Mouse (Mus musculus) G1E (cell line): ENCODE measurements around the gene Mafg. TPM values are rescaled to one million over a fixed set of nuclear protein-coding genes. Genes with fewer than 3 reads are reported as not detected.

ENCODE experiments used
- ATAC-seq: 2 replicates; pipeline ENCODE4 v1.8.0; 2016; ENCODE audit warnings: mild to moderate bottlenecking; ENCODE audit not compliant: insufficient number of reproducible peaks, poor library complexity, low FRiP score, severe bottlenecking; ENCODE audit errors: extremely low read depth
- DNase-seq: peaks from one replicate; pipeline ENCODE4 v3.0.0; 2012; ENCODE audit warnings: low spot score
- H3K27me3 ChIP-seq: 2 replicates; pipeline ENCODE4 v1.6.1; 2012; ENCODE audit warnings: mild to moderate bottlenecking, low read length, inconsistent platforms; ENCODE audit not compliant: insufficient read depth
- H3K36me3 ChIP-seq: replicated peaks from 2 replicates; pipeline ENCODE3; 2012; ENCODE audit warnings: mild to moderate bottlenecking, inconsistent platforms
- H3K4me1 ChIP-seq: 2 replicates; pipeline ENCODE4 v1.6.1; 2012; ENCODE audit warnings: low read depth, low read length, inconsistent platforms, mixed read lengths; ENCODE audit not compliant: insufficient read depth
- H3K4me3 ChIP-seq: 2 replicates; pipeline ENCODE4 v1.5.1; 2012; ENCODE audit warnings: low read depth, mild to moderate bottlenecking, inconsistent platforms, low read length, moderate library complexity, mixed read lengths
- H3K9me3 ChIP-seq: replicated peaks from 2 replicates; pipeline ENCODE4 v1.6.1; 2012; ENCODE audit warnings: inconsistent platforms
- CTCF ChIP-seq: IDR thresholded peaks from 2 replicates; pipeline ENCODE4 v1.5.1; 2012; ENCODE audit warnings: low read depth, low read length, inconsistent platforms, mixed read lengths
- GATA1 ChIP-seq: IDR thresholded peaks from 2 replicates; pipeline ENCODE4 v1.6.1; 2012; ENCODE audit warnings: borderline replicate concordance, low read length, inconsistent platforms, mixed read lengths
- GATA2 ChIP-seq: IDR thresholded peaks from 2 replicates; pipeline ENCODE4 v1.6.1; 2012; ENCODE audit warnings: low read depth, low read length, inconsistent platforms, borderline replicate concordance
- POLR2AphosphoS5 ChIP-seq: IDR thresholded peaks from 2 replicates; pipeline ENCODE4 v1.6.1; 2012; ENCODE audit warnings: low read depth, low read length, inconsistent platforms; ENCODE audit not compliant: insufficient replicate concordance
- TAL1 ChIP-seq: conservative IDR thresholded peaks from 2 replicates; pipeline ENCODE4 v1.6.1; 2012; ENCODE audit warnings: low read depth, low read length, inconsistent platforms, mixed read lengths
- polyA plus RNA-seq: library from polyadenylated mRNA; stranded (reverse); fragments of >175 nt; gene quantifications from 2 replicates; pipeline ENCODE4 v1.2.3, GENCODE M21; 2012
- total RNA-seq, 2 experiments: library from RNA; stranded (forward) in 1 of 2; stranded (reverse) in 1 of 2; fragments of 200-1000 nt in 1 of 2; fragments of >200 nt in 1 of 2; fragmentation: Nextera tagmentation in 1 of 2; gene quantifications; 2 replicates each; pipeline ENCODE4 v1.2.3; 2014 to 2017

Gene Mafg
- total and polyA plus RNA-seq, 3 experiments = 17.5 to 38.9 (median 21.9) TPM

DNA sequence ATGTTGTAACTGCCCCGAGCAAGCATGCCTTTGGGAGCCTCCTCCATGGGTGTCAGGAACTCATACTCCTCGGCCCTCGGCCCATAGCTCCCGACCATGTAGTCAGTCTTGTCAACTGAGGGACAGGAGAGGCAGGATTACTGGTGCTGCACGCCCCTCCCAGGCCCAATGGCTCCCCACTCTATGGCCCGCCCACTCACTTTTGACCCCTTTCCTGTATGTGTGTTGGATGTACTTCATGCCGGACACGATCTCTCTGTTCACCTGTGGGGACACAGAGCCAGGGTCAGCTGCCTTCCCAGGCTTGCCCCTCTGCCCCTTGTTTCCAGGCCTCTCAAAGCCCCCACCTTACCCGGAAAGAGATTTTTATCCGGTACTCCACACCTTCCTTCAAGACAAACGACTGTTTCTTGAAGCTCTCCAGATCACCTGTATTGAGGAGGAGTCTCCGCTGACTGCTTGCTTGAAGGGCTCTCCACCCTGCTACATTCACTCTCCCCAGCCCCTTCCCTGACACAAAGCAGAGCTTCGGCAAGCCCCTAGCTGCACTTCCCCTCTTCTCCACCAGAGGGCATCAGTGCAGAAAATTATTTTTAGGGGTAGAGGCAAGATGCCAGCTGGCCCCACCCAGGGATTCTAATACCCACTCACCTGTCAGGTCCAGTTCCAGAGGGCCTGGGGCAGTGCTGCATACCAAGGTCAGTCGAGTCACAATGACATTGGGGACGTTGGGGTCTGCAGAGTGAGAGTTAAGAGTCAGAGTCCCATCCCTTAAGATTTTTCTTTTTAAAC is 53.9 kb downstream of the Mafg start:
- ATAC-seq = 0 out of 2 replicates have a peak, but pooled peaks have one; percentile 25
- H3K4me3 ChIP-seq = peak overlapping the region; percentile 81; the same call in 1 of the 2 replicates
- TF ChIP-seq GATA1 (no peak), GATA2 (no peak), CTCF (peak; percentile 98)

DNA sequence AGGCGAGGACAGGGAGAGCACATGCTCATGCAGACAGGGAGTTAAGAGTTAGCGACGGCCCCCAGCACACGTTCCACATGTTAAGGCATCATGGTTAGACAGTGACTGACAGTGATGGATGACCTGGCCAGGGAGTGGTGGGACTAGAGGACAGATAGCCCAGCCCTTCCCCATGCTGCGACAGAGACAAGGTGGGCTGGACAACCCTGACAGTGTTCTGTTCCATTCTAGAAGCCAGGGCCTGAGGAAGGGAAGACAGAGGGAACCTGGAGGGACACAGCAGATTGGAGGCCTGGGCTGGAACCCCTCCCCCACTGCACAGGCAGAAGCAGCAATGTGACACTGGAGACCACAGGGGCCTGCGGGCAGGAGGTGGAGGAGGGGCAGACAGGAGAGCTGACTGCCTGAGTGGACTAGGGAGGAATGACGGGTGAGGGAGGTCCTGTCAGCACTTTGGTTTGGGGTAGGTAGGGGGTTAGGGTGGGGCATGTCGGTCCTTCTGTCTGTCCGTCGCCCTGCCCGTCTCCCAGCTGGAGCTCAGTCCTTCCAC is 54.6 kb downstream of the Mafg start:
- Histone ChIP-seq H3K27me3 (no peaks in the 10 kb centered on the region), H3K36me3 (peaks cover 68% of the 10 kb centered on the region), H3K4me1 (peaks cover 69% of the 10 kb centered on the region), H3K4me3 (peak overlapping the region; percentile 81; the same call in 1 of the 2 replicates), H3K9me3 (no peaks in the 10 kb centered on the region)
- DNase-seq (no peak), ATAC-seq (no peak)
- TF ChIP-seq GATA2 = 0 out of 2 replicates have a peak, but pooled peaks have one; percentile 3
- no peak for TF ChIP-seq GATA1

More for the DNA sequence above, 53.9 kb downstream of the Mafg start:
- DNase-seq = peak; percentile 67
- Histone ChIP-seq H3K9me3 (no peaks in the 10 kb centered on the region; the same call in 1 of the 2 replicates), H3K36me3 (peaks cover 74% of the 10 kb centered on the region), H3K4me1 (peaks cover 65% of the 10 kb centered on the region), H3K27me3 (no peaks in the 10 kb centered on the region)

- ATAC-seq (no peak), DNase-seq (no peak)
- H3K9me3 ChIP-seq = no peaks in the 10 kb centered on the region
- H3K4me1 ChIP-seq = peaks cover 69% of the 10 kb centered on the region
- peak overlapping the region; percentile 81; the same call in 1 of the 2 replicates for H3K4me3 ChIP-seq
- peaks cover 65% of the 10 kb centered on the region for H3K36me3 ChIP-seq
- no peak for TF ChIP-seq POLR2AphosphoS5
- TF ChIP-seq TAL1 = no peak
- no peak for TF ChIP-seq CTCF
- no peak for TF ChIP-seq GATA2
- no peak for TF ChIP-seq GATA1
- no peaks in the 10 kb centered on the region for H3K27me3 ChIP-seq
Measured at GRCm38 (mm10) chr11:120578024-120578693, 55.2 kb downstream of the Mafg start.

DNA sequence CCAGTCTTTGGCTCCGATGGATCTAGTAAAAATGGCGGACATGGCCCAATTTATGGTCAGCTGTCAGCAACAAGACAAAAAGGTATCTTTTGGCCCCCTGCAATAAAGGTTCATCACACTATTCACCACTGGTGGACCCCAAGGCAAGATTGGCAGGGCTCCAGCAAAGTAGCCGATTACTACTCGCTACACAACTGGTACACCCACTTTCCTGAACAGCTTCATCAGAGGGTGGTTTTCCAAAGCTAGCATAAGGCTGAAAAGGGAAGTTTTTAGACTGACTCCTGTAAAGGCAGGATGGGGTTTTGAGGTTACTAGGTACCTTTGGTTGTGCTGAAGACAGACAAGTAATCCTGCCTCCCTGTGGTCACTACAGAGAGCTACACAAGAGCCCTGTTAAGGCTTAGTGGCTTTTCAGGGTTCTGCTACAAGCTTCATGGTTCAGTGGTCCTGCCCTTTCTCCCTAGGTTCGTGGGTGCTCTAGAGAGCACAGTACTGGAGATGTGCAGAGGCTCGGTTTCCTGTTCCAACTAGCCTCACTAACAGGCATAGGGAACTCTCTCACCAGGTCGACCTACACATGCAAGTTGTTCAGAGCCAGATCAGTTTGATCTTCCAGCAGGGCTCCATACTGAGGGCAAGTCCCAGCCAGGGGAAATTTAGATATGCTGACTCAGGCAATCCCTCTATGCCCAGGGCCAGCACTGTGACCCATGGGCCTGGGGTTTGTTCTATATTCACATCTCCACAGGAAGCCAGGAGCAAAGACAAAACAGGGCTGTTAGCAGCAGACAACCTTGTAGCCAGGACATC is 56.0 kb downstream of the Mafg start:
- peaks cover 67% of the 10 kb centered on the region for H3K4me1 ChIP-seq
- TF ChIP-seq GATA1 (no peak), POLR2AphosphoS5 (no peak; the same call in 1 of the 2 replicates), GATA2 (no peak), TAL1 (no peak), CTCF (no peak)
- no peaks in the 10 kb centered on the region for H3K27me3 ChIP-seq
- ATAC-seq = no peak
- H3K36me3 ChIP-seq = peaks cover 61% of the 10 kb centered on the region
- no peak overlapping the region for H3K4me3 ChIP-seq
- no peak for DNase-seq
- H3K9me3 ChIP-seq = no peaks in the 10 kb centered on the region

DNA sequence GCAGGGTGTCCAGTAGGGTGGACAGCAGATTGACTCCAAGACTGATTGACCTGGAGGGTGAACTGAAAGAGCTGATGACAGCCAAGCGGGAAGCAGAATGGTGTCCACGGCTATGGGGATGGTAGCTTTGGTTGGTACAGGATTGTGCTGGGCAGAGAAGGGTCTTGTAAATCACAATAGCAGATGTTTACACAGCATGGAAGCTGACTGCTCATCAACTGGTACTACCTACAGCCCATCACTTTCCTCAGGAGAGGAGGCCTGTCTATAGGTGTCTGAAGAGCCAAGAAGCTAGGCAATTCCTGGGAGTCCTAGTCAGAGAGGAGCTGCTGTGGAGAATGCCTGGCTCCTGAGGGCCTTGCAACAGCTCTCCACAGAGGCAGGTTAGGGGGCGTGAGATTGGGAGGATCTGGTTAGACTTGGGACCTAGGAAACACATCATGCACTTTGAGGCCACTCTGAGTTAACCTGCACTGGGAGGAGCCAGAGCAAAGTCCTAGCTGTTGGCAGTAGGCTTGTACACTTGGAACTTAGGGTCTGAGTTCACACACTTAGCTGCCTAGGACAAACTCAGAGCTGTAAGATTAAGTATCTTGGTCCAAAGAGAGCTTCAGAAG is 56.9 kb downstream of the Mafg start:
- DNase-seq (no peak), ATAC-seq (no peak)
- Histone ChIP-seq H3K9me3 (no peaks in the 10 kb centered on the region), H3K36me3 (peaks cover 59% of the 10 kb centered on the region), H3K27me3 (no peaks in the 10 kb centered on the region), H3K4me3 (no peak overlapping the region), H3K4me1 (peaks cover 67% of the 10 kb centered on the region)
- no peak for TF ChIP-seq GATA2
- TF ChIP-seq POLR2AphosphoS5 = no peak
- TF ChIP-seq GATA1 = no peak
- TF ChIP-seq TAL1 = no peak
- TF ChIP-seq CTCF = no peak

GRCm38 (mm10) chr11:120575940-120576339 is 57.5 kb downstream of the Mafg start:
- TF ChIP-seq POLR2AphosphoS5 (no peak), GATA1 (no peak), CTCF (no peak), TAL1 (no peak)
- Histone ChIP-seq H3K4me1 (peaks cover 72% of the 10 kb centered on the region), H3K36me3 (peaks cover 64% of the 10 kb centered on the region), H3K9me3 (no peaks in the 10 kb centered on the region), H3K4me3 (no peak overlapping the region), H3K27me3 (no peaks in the 10 kb centered on the region)
- ATAC-seq (no peak), DNase-seq (no peak)

Other genes with a start within 250 kb of the Mafg start
Only the 20 nearest of the 32 such genes appear.
- not detected in 2 replicates for gene Gcgr, start 102.9 kb downstream of the Mafg start, total RNA-seq (2014; fragmentation: Nextera tagmentation)
- not detected in 2 replicates for gene Gcgr, start 102.9 kb downstream of the Mafg start, total RNA-seq (2017)
- gene Gcgr, start 102.9 kb downstream of the Mafg start, polyA plus RNA-seq = not detected in 2 replicates
- 53.8 and 64.3 TPM in 2 replicates for gene Mcrip1, start 83.9 kb downstream of the Mafg start, total RNA-seq (2014; fragmentation: Nextera tagmentation)
- gene Mcrip1, start 83.9 kb downstream of the Mafg start, total RNA-seq (2017) = 19.2 and 20.9 TPM in 2 replicates
- gene Mcrip1, start 83.9 kb downstream of the Mafg start, polyA plus RNA-seq = 176 and 205 TPM in 2 replicates
- gene Ppp1r27, start 82.5 kb downstream of the Mafg start, total RNA-seq (2014; fragmentation: Nextera tagmentation) = not detected in 2 replicates
- not detected in 2 replicates for gene Ppp1r27, start 82.5 kb downstream of the Mafg start, total RNA-seq (2017)
- gene Ppp1r27, start 82.5 kb downstream of the Mafg start, polyA plus RNA-seq = not detected in 2 replicates
- 268 and 289 TPM in 2 replicates for gene P4hb, start 60.3 kb downstream of the Mafg start, total RNA-seq (2014; fragmentation: Nextera tagmentation)
- gene P4hb, start 60.3 kb downstream of the Mafg start, total RNA-seq (2017) = 411 and 414 TPM in 2 replicates
- gene P4hb, start 60.3 kb downstream of the Mafg start, polyA plus RNA-seq = 516 and 719 TPM in 2 replicates
- gene Arhgdia, start 52.0 kb downstream of the Mafg start, total RNA-seq (2014; fragmentation: Nextera tagmentation) = 354 and 381 TPM in 2 replicates
- gene Arhgdia, start 52.0 kb downstream of the Mafg start, total RNA-seq (2017) = 155 and 158 TPM in 2 replicates
- gene Arhgdia, start 52.0 kb downstream of the Mafg start, polyA plus RNA-seq = 1,000 and 1,072 TPM in 2 replicates
- gene Alyref, start 35.2 kb downstream of the Mafg start, total RNA-seq (2014; fragmentation: Nextera tagmentation) = 89.8 and 122 TPM in 2 replicates
- gene Alyref, start 35.2 kb downstream of the Mafg start, total RNA-seq (2017) = 270 and 280 TPM in 2 replicates
- 505 and 623 TPM in 2 replicates for gene Alyref, start 35.2 kb downstream of the Mafg start, polyA plus RNA-seq
- gene Anapc11, start 35.2 kb downstream of the Mafg start, total RNA-seq (2014; fragmentation: Nextera tagmentation) = 83.1 and 83.8 TPM in 2 replicates
- gene Anapc11, start 35.2 kb downstream of the Mafg start, total RNA-seq (2017) = 62.3 and 69.3 TPM in 2 replicates
- gene Anapc11, start 35.2 kb downstream of the Mafg start, polyA plus RNA-seq = 176 and 212 TPM in 2 replicates
- 1.9 and 2.6 TPM in 2 replicates for gene Npb, start 25.1 kb downstream of the Mafg start, total RNA-seq (2014; fragmentation: Nextera tagmentation)
- gene Npb, start 25.1 kb downstream of the Mafg start, total RNA-seq (2017) = 0.58 TPM in 1 of 2 replicates, not detected in the other
- 3.2 and 3.8 TPM in 2 replicates for gene Npb, start 25.1 kb downstream of the Mafg start, polyA plus RNA-seq
- gene Pcyt2, start 15.7 kb downstream of the Mafg start, total RNA-seq (2014; fragmentation: Nextera tagmentation) = 29.0 and 43.1 TPM in 2 replicates
- gene Pcyt2, start 15.7 kb downstream of the Mafg start, total RNA-seq (2017) = 102 and 119 TPM in 2 replicates
- gene Pcyt2, start 15.7 kb downstream of the Mafg start, polyA plus RNA-seq = 129 and 146 TPM in 2 replicates
- 28.9 and 35.3 TPM in 2 replicates for gene Sirt7, start 8.4 kb downstream of the Mafg start, total RNA-seq (2014; fragmentation: Nextera tagmentation)
- gene Sirt7, start 8.4 kb downstream of the Mafg start, total RNA-seq (2017) = 74.5 and 96.2 TPM in 2 replicates
- gene Sirt7, start 8.4 kb downstream of the Mafg start, polyA plus RNA-seq = 169 and 256 TPM in 2 replicates
- 14.7 and 14.8 TPM in 2 replicates for gene Pycr1, start 10.2 kb upstream of the Mafg start, total RNA-seq (2014; fragmentation: Nextera tagmentation)
- 1.0 and 1.5 TPM in 2 replicates for gene Pycr1, start 10.2 kb upstream of the Mafg start, total RNA-seq (2017)
- 1.9 and 2.4 TPM in 2 replicates for gene Pycr1, start 10.2 kb upstream of the Mafg start, polyA plus RNA-seq
- not detected in 2 replicates for gene Myadml2, start 14.6 kb upstream of the Mafg start, total RNA-seq (2014; fragmentation: Nextera tagmentation)
- not detected in 2 replicates for gene Myadml2, start 14.6 kb upstream of the Mafg start, total RNA-seq (2017)
- gene Myadml2, start 14.6 kb upstream of the Mafg start, polyA plus RNA-seq = not detected in 2 replicates
- gene Notum, start 27.6 kb upstream of the Mafg start, total RNA-seq (2014; fragmentation: Nextera tagmentation) = not detected in 2 replicates
- 0.16 TPM in 1 of 2 replicates, not detected in the other for gene Notum, start 27.6 kb upstream of the Mafg start, total RNA-seq (2017)
- gene Notum, start 27.6 kb upstream of the Mafg start, polyA plus RNA-seq = not detected in 2 replicates
- gene Aspscr1, start 39.4 kb upstream of the Mafg start, total RNA-seq (2014; fragmentation: Nextera tagmentation) = 57.0 and 79.7 TPM in 2 replicates
- 39.2 and 43.2 TPM in 2 replicates for gene Aspscr1, start 39.4 kb upstream of the Mafg start, total RNA-seq (2017)
- 248 and 301 TPM in 2 replicates for gene Aspscr1, start 39.4 kb upstream of the Mafg start, polyA plus RNA-seq
- gene Cenpx, start 80.1 kb upstream of the Mafg start, total RNA-seq (2014; fragmentation: Nextera tagmentation) = 250 and 284 TPM in 2 replicates
- 67.2 and 81.2 TPM in 2 replicates for gene Cenpx, start 80.1 kb upstream of the Mafg start, total RNA-seq (2017)
- 60.9 and 158 TPM in 2 replicates for gene Cenpx, start 80.1 kb upstream of the Mafg start, polyA plus RNA-seq
- gene Lrrc45, start 80.3 kb upstream of the Mafg start, total RNA-seq (2014; fragmentation: Nextera tagmentation) = 6.4 and 12.1 TPM in 2 replicates
- 20.0 and 22.2 TPM in 2 replicates for gene Lrrc45, start 80.3 kb upstream of the Mafg start, total RNA-seq (2017)
- 23.3 and 25.4 TPM in 2 replicates for gene Lrrc45, start 80.3 kb upstream of the Mafg start, polyA plus RNA-seq
- 2.1 TPM in 1 of 2 replicates, not detected in the other for gene Rac3, start 87.9 kb upstream of the Mafg start, total RNA-seq (2014; fragmentation: Nextera tagmentation)
- 0.66 and 0.81 TPM in 2 replicates for gene Rac3, start 87.9 kb upstream of the Mafg start, total RNA-seq (2017)
- 1.3 and 2.6 TPM in 2 replicates for gene Rac3, start 87.9 kb upstream of the Mafg start, polyA plus RNA-seq
- 16.6 and 37.5 TPM in 2 replicates for gene Dcxr, start 93.7 kb upstream of the Mafg start, total RNA-seq (2014; fragmentation: Nextera tagmentation)
- 13.1 and 18.4 TPM in 2 replicates for gene Dcxr, start 93.7 kb upstream of the Mafg start, total RNA-seq (2017)
- 21.0 and 24.2 TPM in 2 replicates for gene Dcxr, start 93.7 kb upstream of the Mafg start, polyA plus RNA-seq
- gene Cbr2, start 98.5 kb upstream of the Mafg start, total RNA-seq (2014; fragmentation: Nextera tagmentation) = not detected in 2 replicates
- gene Cbr2, start 98.5 kb upstream of the Mafg start, total RNA-seq (2017) = not detected in 2 replicates
- not detected in 2 replicates for gene Cbr2, start 98.5 kb upstream of the Mafg start, polyA plus RNA-seq
- gene Hmga1b, start 129.2 kb upstream of the Mafg start, total RNA-seq (2014; fragmentation: Nextera tagmentation) = 568 and 661 TPM in 2 replicates
- gene Hmga1b, start 129.2 kb upstream of the Mafg start, total RNA-seq (2017) = 112 and 114 TPM in 2 replicates
- gene Hmga1b, start 129.2 kb upstream of the Mafg start, polyA plus RNA-seq = 2,501 and 3,141 TPM in 2 replicates